ENCODE assay signal across 8 mouse cellular contexts in genomic region chr3:37722487-37723060, GRCm38 (mm10). TPM values are rescaled to one million over a fixed set of nuclear protein-coding genes. Genes with fewer than 3 reads are reported as not detected.
DNase-seq lines count a peak whose midpoint lies in the region; ATAC-seq and TF ChIP-seq lines count a peak whose summit lies in the region.

No protein-coding gene starts in this region.

- H3K27me3 ChIP-seq in heart, embryonic 16.5 days (ENCODE audit: control insufficient read depth, insufficient read depth, low read length): 0 out of 2 replicates have a peak, but pooled peaks cover 4% of the 10 kb centered on the region
- H3K27me3 ChIP-seq in hindbrain, embryonic 13.5 days: peaks cover 34% of the 10 kb centered on the region
- H3K27me3 ChIP-seq in midbrain, embryonic 14.5 days (ENCODE audit: control insufficient read depth, insufficient read depth, low read length): no peaks in the 10 kb centered on the region

- H3K4me2 ChIP-seq in heart, embryonic 16.5 days (ENCODE audit: low read depth, low read length): peak overlapping the region; percentile 83
- peak overlapping the region; percentile 69 for H3K4me2 ChIP-seq in hindbrain, embryonic 13.5 days
- H3K4me2 ChIP-seq in midbrain, embryonic 14.5 days (ENCODE audit: low read length): peak overlapping the region; percentile 63

- TF ChIP-seq POLR2A in cortical plate, adult 2 months (IDR thresholded peaks at IDR 0.05; ENCODE audit: extremely low read depth, insufficient read depth, low read length): no peak

- TF ChIP-seq CTCF in cortical plate, adult 2 months (IDR thresholded peaks at IDR 0.05; ENCODE audit: extremely low read depth, insufficient read depth, low read length): no peak

- DNase-seq in heart, postnatal 14 days: no peak
- DNase-seq in midbrain, embryonic 14.5 days: peak; percentile 45
- no peak for DNase-seq in cerebellum, adult 9-10 months
- no peak for DNase-seq in urinary bladder, postnatal 4 days (ENCODE audit: low spot score in 2 of 2)

- H3K9me3 ChIP-seq in heart, embryonic 16.5 days (replicated peaks; ENCODE audit: control insufficient read depth, low read length): no peaks in the 10 kb centered on the region
- no peaks in the 10 kb centered on the region for H3K9me3 ChIP-seq in hindbrain, embryonic 13.5 days
- H3K9me3 ChIP-seq in midbrain, embryonic 14.5 days (ENCODE audit: control insufficient read depth, low read length): no peaks in the 10 kb centered on the region

- no peak for ATAC-seq in heart, embryonic 16.5 days (replicated peaks; ENCODE audit: extremely low read depth, insufficient read depth, low FRiP score)
- ATAC-seq in hindbrain, embryonic 13.5 days (ENCODE audit: low FRiP score): no peak
- no peak for ATAC-seq in midbrain, embryonic 14.5 days (ENCODE audit: low FRiP score, low TSS enrichment)
- ATAC-seq in activated CD4-positive, CD25-positive, alpha-beta regulatory T cell, adult 4 months: no peak

- intact Hi-C loops in heart, postnatal 14 days (cut with DNase I): loop anchor here (5.0 kb wide), 1 partner anchor 50 kb away; no protein-coding TSS in a partner anchor

- WGBS in heart, embryonic 16.5 days: 55% methylated on average over 12 of the region's 12 CpGs
- 65% methylated on average over 12 of the region's 12 CpGs for WGBS in hindbrain, embryonic 13.5 days
- WGBS in midbrain, embryonic 14.5 days: 48% methylated on average over 12 of the region's 12 CpGs

- no peak overlapping the region for H3K4me3 ChIP-seq in heart, embryonic 16.5 days (ENCODE audit: low read length)
- 0 out of 2 replicates have a peak overlapping the region, but pooled peaks have one; percentile 36 for H3K4me3 ChIP-seq in cortical plate, adult 2 months (ENCODE audit: insufficient read depth, low read length)
- peak overlapping the region; percentile 45 for H3K4me3 ChIP-seq in hindbrain, embryonic 13.5 days
- peak overlapping the region; percentile 40; the same call in 1 of the 2 replicates for H3K4me3 ChIP-seq in midbrain, embryonic 14.5 days (replicated peaks; ENCODE audit: low read depth, low read length)

- H3K4me1 ChIP-seq in heart, embryonic 16.5 days (ENCODE audit: control insufficient read depth, insufficient read depth, low read length): peaks cover 8% of the 10 kb centered on the region
- peaks cover 2% of the 10 kb centered on the region; the same call in 1 of the 2 replicates for H3K4me1 ChIP-seq in cortical plate, adult 2 months (ENCODE audit: control insufficient read depth, insufficient read depth, low read length)
- H3K4me1 ChIP-seq in hindbrain, embryonic 13.5 days (replicated peaks): peaks cover 22% of the 10 kb centered on the region
- peaks cover 6% of the 10 kb centered on the region; the same call in 1 of the 2 replicates for H3K4me1 ChIP-seq in midbrain, embryonic 14.5 days (ENCODE audit: control insufficient read depth, insufficient read depth, low read length)

- no peaks in the 10 kb centered on the region for H3K36me3 ChIP-seq in heart, embryonic 16.5 days (ENCODE audit: control insufficient read depth, insufficient read depth)
- no peaks in the 10 kb centered on the region for H3K36me3 ChIP-seq in hindbrain, embryonic 13.5 days
- no peaks in the 10 kb centered on the region for H3K36me3 ChIP-seq in midbrain, embryonic 14.5 days (ENCODE audit: control insufficient read depth, insufficient read depth, low read length)

- H3K9ac ChIP-seq in heart, embryonic 16.5 days (ENCODE audit: low read length): no peak overlapping the region
- 0 out of 2 replicates have a peak overlapping the region, but pooled peaks have one; percentile 15 for H3K9ac ChIP-seq in hindbrain, embryonic 13.5 days
- H3K9ac ChIP-seq in midbrain, embryonic 14.5 days (replicated peaks; ENCODE audit: low read length): peak overlapping the region; percentile 56; the same call in 1 of the 2 replicates

- no peak overlapping the region for H3K27ac ChIP-seq in heart, embryonic 16.5 days (ENCODE audit: low read length)
- no peak overlapping the region for H3K27ac ChIP-seq in cortical plate, adult 2 months (ENCODE audit: insufficient read depth, low read length)
- peak overlapping the region; percentile 32; the same call in 1 of the 2 replicates for H3K27ac ChIP-seq in hindbrain, embryonic 13.5 days
- H3K27ac ChIP-seq in midbrain, embryonic 14.5 days (replicated peaks; ENCODE audit: low read depth, low read length): peak overlapping the region; percentile 70; the same call in 1 of the 2 replicates

RNA-seq across cellular contexts. Expression of gene Gm5148, which starts 1.7 kb away (rescaled TPM):
- 3.1 and 4.0 TPM in 2 replicates for polyA plus RNA-seq in heart, embryonic 16.5 days (2015; fragmentation: Nextera tagmentation; extraction: Ambion mirVana)
- not detected for total RNA-seq in heart, postnatal 14 days (2021)
- polyA plus RNA-seq in cortical plate, adult 2 months (2012; rRNA removed): 13.9 and 14.3 TPM in 2 replicates
- polyA plus RNA-seq in hindbrain, embryonic 13.5 days (2015; fragmentation: Nextera tagmentation; extraction: Ambion mirVana): 8.5 and 10.7 TPM in 2 replicates
- 12.9 and 18.5 TPM in 2 replicates for polyA plus RNA-seq in midbrain, embryonic 14.5 days (2014; fragmentation: Nextera tagmentation; extraction: Ambion mirVana)
- 1 to 10 TPM; 1.5 to 1.6 TPM for polyA plus RNA-seq in activated CD4-positive, CD25-positive, alpha-beta regulatory T cell, adult 4 months (2017; shearing (Covaris generic))

Comparison
In these comparisons a context has a peak if more than half of its experiments do, and no peak if none do; other contexts are left out.
1. H3K27ac ChIP-seq: peak in hindbrain, embryonic 13.5 days (single experiment) and midbrain, embryonic 14.5 days (single experiment); none in heart, embryonic 16.5 days (single experiment) and cortical plate, adult 2 months (single experiment).
2. Peak in every context shown above with its lines, with median percentiles within 50 percentile points of each other: H3K4me2 ChIP-seq.